Mouse (Mus musculus) effector memory CD4-positive, alpha-beta T cell, adult 5 months (primary cell): ENCODE data around the gene Abhd17b. TPM values are rescaled to one million over a fixed set of nuclear protein-coding genes. Genes with fewer than 3 reads are reported as not detected.

Experiments used
- polyA plus RNA-seq: library from polyadenylated mRNA; unstranded; fragments of 100-300 nt; shearing (Covaris generic); gene quantifications from one replicate; pipeline ENCODE4 v1.2.1, GENCODE M21; 2017

Abhd17b gene
- 53.7 TPM for polyA plus RNA-seq

GRCm38 (mm10) chr19:21653172-21653981 is at the start of gene Abhd17b:
TSS of gene Abhd17b (plus strand) at chr19:21653185.

GRCm38 (mm10) chr19:21652285-21653171 is 457 bp upstream of the Abhd17b start, which contains the start of gene 1110059E24Rik:
TSS of gene 1110059E24Rik (minus strand) at chr19:21652976.

Other genes with a start within 250 kb of the Abhd17b start
- not detected for gene Gda, start 179.7 kb upstream of the Abhd17b start, polyA plus RNA-seq
- gene 1110059E24Rik, start 209 bp upstream of the Abhd17b start, polyA plus RNA-seq = 15.1 TPM
- gene Cemip2, start 125.2 kb downstream of the Abhd17b start, polyA plus RNA-seq = 30.7 TPM